Mouse (Mus musculus) kidney, adult 11 months (tissue): ENCODE measurements around the gene Fbxo28.
"Not testable (repeated sequence)": the region's sequence is repeated elsewhere in the genome, so short reads cannot be mapped to it uniquely, and the experiment has no call there.

Source experiments
- DNase-seq: peaks from one replicate; pipeline ENCODE4 v3.0.0; 2022

Fbxo28 gene

GRCm38 (mm10) chr1:182340281-182340680 lies 1.1 kb downstream of the Fbxo28 start:
- no peak for DNase-seq

GRCm38 (mm10) chr1:182338961-182339565 lies 2.4 kb downstream of the Fbxo28 start:
- DNase-seq: no peak

- DNase-seq: no peak
Observed at GRCm38 (mm10) chr1:182333766-182334437, 7.5 kb downstream of the Fbxo28 start.

DNA sequence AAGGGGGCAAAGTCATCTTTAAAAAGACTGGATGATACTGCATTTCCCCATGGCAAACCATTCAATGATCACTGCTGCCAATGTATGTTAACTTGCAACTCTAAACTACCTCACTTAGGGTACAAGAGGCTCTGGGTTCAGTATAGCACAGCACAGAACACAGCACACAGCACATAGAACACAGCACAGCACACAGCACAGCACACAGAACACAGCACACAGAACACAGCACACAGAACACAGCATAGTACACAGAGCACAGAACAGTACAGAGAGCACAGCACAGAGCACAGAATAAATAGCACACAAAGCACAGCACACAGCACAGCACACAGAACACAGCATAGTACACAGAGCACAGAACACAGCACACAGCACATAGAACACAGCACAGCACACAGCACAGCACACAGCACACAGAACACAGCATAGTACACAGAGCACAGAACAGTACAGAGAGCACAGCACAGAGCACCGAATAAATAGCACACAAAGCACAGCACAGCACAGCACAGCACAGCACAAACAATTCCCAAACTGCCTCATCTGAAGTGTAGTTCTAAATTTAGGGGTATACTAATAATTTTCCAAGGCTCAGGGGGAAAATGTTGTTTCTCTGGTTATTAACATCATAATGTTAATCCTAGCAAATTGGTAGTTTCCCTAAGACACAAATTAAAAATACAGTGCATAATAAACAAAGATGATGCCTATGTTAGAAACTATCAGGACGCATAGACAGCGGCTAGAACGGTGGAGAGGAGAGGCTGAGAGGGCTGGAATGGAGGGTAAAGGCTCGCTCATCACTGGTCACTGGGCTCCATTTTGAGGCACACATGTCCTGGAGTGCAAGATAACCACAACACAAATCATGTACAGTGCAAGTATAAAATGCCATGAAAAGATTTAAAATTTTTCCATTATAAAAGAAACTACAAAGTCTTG lies 9.1 kb downstream of the Fbxo28 start:
- no peak for DNase-seq

GRCm38 (mm10) chr1:182325919-182326318 lies 15.5 kb downstream of the Fbxo28 start:
- DNase-seq: no peak

- DNase-seq: no peak
Observed at GRCm38 (mm10) chr1:182324552-182324951, 16.9 kb downstream of the Fbxo28 start.

- no peak for DNase-seq
Observed at GRCm38 (mm10) chr1:182323139-182323538, 18.3 kb downstream of the Fbxo28 start.

DNA sequence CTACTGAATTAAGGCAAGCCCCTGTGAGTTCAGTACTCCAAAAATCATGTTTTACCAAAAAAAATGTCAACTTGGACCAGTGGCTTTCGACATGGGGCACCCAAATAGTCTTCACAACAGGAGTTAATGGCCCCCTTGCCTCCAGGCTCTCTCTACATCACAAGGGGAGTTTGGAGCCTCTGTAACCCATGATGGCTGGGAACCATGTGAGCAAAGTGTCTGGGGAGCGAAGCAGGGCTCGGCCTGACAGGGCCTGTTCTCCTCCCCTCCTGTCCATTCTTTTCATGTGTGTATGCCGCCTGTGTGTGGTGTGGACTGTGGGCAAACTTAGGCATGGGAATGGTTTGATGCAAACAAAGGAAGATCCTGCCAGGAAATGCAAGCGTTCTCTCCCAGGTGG lies 27.2 kb downstream of the Fbxo28 start:
- no peak for DNase-seq

- no peak for DNase-seq
Observed at GRCm38 (mm10) chr1:182313181-182313580, 28.2 kb downstream of the Fbxo28 start.

DNA sequence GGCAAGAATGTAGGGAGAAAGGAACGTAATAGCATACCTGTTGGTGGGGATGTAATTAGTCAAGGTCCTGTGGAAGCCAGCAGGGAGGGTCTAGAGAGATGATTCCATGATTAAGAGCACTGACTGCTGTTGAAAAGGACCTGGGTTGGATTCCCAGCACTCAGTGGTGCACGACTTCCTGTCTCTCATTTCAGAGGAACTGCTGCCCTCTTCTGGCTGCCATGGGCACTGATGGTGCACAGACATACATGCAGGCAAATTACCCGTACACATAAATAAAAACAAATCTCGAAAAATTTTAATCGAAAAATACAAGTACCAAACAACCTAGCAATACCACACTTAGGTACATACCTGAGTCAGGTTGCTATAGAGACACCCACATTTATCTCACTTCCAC lies 30.1 kb downstream of the Fbxo28 start:
- DNase-seq: no peak

DNA sequence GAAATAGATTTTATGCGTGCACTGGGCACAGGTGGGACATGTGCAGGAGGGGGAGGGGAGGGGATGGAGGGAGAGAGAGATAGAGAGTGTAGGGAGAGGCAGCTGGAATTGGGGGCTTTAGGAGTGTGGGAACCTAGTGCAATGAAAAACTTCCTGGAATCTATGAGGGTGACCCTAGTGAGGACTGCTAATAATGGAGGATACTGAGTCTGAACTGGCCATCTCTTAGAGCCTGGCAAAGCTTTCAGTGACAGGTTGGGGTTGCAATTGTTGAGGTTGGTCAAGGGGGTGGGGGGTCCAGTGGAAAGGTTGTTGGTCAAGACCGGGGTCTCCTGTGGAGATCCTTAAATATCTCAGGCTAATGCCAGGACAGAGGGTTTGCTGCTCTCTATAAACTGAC lies 31.1 kb downstream of the Fbxo28 start:
- no peak for DNase-seq

DNA sequence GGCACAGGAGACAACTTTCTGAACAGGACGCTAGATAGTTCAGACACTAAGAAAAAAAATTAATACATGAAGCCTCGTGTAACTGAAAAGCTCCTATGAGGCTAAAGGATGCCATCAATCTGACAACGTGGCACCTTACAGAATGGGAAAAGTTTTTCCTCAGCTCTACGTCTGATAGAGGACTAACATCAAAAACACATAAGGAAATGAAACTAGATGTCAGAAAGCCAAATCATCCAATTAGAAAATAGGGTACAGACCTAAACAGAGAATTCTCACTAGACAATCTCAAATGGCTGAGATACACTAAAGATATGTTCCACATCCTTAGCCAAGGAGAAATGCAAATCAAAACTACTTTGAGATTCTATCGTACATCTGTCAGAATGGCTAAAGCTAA lies 32.0 kb downstream of the Fbxo28 start:
- DNase-seq: no peak

GRCm38 (mm10) chr1:182302916-182303315 lies 38.5 kb downstream of the Fbxo28 start:
- no peak for DNase-seq

GRCm38 (mm10) chr1:182302176-182302870 lies 39.1 kb downstream of the Fbxo28 start:
- DNase-seq: no peak

DNA sequence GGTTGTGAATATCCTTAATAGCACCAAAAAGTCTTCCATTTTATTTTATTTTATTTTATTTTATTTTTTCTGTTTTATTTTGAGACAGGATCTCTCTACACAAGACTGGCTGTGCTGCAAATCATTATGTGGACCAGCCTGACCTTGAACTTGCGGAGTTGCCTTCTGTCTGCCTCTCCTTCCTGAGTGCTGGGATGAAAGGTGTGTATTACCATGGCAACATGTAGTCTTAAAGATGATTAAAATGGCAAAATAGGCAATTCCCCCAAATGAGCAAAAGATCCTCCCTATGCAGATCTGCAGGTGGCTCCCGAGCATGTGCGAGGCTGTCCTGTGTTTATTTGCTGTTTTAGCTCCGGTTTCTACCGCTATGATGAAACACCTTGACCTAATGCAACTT lies 43.6 kb downstream of the Fbxo28 start:
- DNase-seq: no peak

DNA sequence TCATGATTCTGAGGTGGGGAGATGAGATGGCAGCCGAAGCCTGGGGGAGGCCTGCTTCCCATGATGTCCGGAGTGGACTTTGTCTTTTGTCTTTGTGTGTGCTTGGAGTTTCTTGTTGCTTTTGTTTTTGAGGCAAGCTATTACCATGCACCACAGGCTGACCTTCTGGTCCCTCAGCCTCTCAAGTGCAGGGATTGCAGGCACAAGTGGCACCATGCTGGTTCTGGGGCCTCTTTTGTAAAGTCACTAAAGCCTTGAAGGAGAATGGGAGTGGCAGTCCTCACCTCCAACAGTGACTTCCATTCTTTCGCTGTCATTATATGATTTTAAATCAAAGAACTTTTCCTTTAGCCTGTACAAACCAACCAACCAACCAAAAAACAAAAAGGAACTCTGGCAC lies 44.2 kb downstream of the Fbxo28 start:
- DNase-seq: no peak

DNA sequence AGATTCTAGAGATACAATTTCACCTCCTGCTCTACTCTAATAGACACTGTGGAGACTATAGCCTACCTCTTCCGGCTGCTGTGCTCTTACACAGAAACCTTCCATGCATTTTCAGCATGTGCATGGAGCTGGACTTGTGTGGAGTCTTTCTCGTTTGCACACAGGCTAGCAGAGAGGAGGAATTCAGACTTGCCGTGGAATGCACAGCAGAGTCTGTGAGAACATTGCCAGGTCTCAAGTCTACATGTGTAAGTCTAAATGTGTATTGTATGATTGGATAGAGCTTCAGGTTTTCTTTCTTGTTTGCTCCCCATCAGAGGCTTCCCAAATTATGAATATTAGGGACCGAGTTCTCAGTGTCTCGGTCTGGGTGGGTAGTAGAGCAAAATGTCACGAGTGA lies 44.6 kb downstream of the Fbxo28 start:
- DNase-seq: no peak

- DNase-seq: no peak
Observed at GRCm38 (mm10) chr1:182296141-182296540, 45.3 kb downstream of the Fbxo28 start.

- DNase-seq: no peak
Observed at GRCm38 (mm10) chr1:182292291-182292690, 49.1 kb downstream of the Fbxo28 start.

DNA sequence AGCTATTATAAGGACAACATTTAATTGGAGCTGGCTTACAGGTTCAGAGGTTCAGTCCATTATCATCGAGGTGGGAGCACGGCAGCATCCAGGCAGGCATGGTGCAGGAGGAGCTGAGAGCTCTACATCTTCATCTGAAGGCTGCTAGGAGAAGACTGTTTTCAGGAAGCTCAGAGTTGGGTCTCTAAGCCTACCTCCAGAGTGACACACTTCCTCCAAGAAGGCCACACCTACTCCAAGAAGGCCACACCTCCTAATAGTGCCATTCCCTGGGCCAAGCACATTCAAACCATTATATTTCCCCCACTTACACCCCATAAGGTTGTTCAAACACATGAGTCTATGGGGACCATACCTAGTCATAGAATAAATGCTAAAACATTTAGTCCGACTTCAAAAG lies 50.7 kb downstream of the Fbxo28 start:
- not testable (repeated sequence) for DNase-seq

DNA sequence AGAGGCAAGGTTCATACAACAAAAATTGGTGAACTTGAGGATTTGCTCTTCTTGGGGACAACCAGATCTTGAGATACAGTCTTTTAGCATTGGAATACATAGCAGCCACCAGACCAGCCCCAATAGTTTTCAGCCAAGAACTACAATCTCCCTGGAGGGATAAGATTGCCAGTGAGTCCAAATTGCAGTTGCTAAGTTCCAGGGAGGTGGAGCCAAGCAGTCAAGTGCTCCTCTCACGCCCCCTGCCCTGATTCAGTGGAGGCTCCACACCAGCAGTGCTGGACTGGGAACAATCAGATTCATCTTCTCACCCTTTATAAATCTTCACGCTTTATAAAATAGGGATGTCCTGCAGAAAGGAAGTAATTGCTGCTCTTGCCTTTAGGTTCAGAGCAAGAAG lies 51.6 kb downstream of the Fbxo28 start:
- no peak for DNase-seq

GRCm38 (mm10) chr1:182288601-182289000 lies 52.8 kb downstream of the Fbxo28 start:
- no peak for DNase-seq

- DNase-seq: no peak
Observed at GRCm38 (mm10) chr1:182287781-182288180, 53.6 kb downstream of the Fbxo28 start.
